Mouse (Mus musculus) hindbrain, embryonic 12.5 days (tissue): ENCODE results near the gene Psme4. TPM values are rescaled to one million over a fixed set of nuclear protein-coding genes. Genes with fewer than 3 reads are reported as not detected.

Experiments used
- ATAC-seq: fragments of 200-750 bp; cut with Nextera tagmentation; 2 replicates; pipeline ENCODE4 v1.8.0; 2017; ENCODE audit warnings: moderate TSS enrichment; ENCODE audit not compliant: low FRiP score
- H3K27ac ChIP-seq: fragments of 300-500 bp; sonication (generic); 2 replicates; pipeline ENCODE4 v1.5.1; 2016; ENCODE audit warnings: mild to moderate bottlenecking
- H3K27me3 ChIP-seq: fragments of 300-500 bp; sonication (generic); 2 replicates; pipeline ENCODE4 v1.6.1; 2016; ENCODE audit warnings: mild to moderate bottlenecking
- H3K36me3 ChIP-seq: fragments of 300-500 bp; sonication (generic); 2 replicates; pipeline ENCODE4 v1.6.1; 2016; ENCODE audit warnings: mild to moderate bottlenecking
- H3K4me1 ChIP-seq: fragments of 300-500 bp; sonication (generic); 2 replicates; pipeline ENCODE4 v1.6.1; 2016
- H3K4me2 ChIP-seq: fragments of 300-500 bp; sonication (generic); replicated peaks from 2 replicates; pipeline ENCODE4 v1.6.1; 2016; ENCODE audit warnings: mild to moderate bottlenecking
- H3K4me3 ChIP-seq: fragments of 300-500 bp; sonication (generic); 2 replicates; pipeline ENCODE4 v1.5.1; 2016; ENCODE audit warnings: mild to moderate bottlenecking
- H3K9ac ChIP-seq: fragments of 300-500 bp; sonication (generic); 2 replicates; pipeline ENCODE4 v1.6.1; 2016; ENCODE audit warnings: mild to moderate bottlenecking, moderate library complexity
- H3K9me3 ChIP-seq: fragments of 300-500 bp; sonication (generic); replicated peaks from 2 replicates; pipeline ENCODE4 v1.6.1; 2016; ENCODE audit warnings: mild to moderate bottlenecking
- WGBS: fragments of 180-500 bp; shearing (Covaris S2); methylation state at CpG from one replicate; pipeline ENCODE4 v1.1.7; 2016; 5-methylcytosine and 5-hydroxymethylcytosine counted together
- polyA plus RNA-seq: library from polyadenylated mRNA; unstranded; fragments of >200 nt; fragmentation: Nextera tagmentation; extraction: Ambion mirVana; gene quantifications from 2 replicates; pipeline ENCODE4 v1.2.1, GENCODE M21; 2016

Psme4 gene
- polyA plus RNA-seq, 1 experiment from 2014 or later, result 36.6 TPM

- Histone ChIP-seq H3K27me3 (no peaks in the 10 kb centered on the region), H3K27ac (no peak overlapping the region), H3K36me3 (no peaks in the 10 kb centered on the region), H3K9me3 (no peaks in the 10 kb centered on the region), H3K4me2 (no peak overlapping the region), H3K4me3 (no peak overlapping the region), H3K9ac (no peak overlapping the region), H3K4me1 (no peaks in the 10 kb centered on the region)
- WGBS, result 75% methylated on average over 1 of the region's 1 CpGs
- no peak for ATAC-seq
Measured at GRCm38 (mm10) chr11:30761891-30762290, 9.6 kb upstream of the Psme4 start.

GRCm38 (mm10) chr11:30765076-30765475, 6.5 kb upstream of the Psme4 start:
- WGBS, result 73% methylated on average over 1 of the region's 1 CpGs
- H3K27ac ChIP-seq, result no peak overlapping the region
- no peaks in the 10 kb centered on the region for H3K36me3 ChIP-seq
- H3K4me1 ChIP-seq, result no peaks in the 10 kb centered on the region
- H3K9me3 ChIP-seq, result no peaks in the 10 kb centered on the region
- no peak for ATAC-seq
- no peaks in the 10 kb centered on the region for H3K27me3 ChIP-seq
- no peak overlapping the region for H3K4me2 ChIP-seq
- H3K9ac ChIP-seq, result no peak overlapping the region
- no peak overlapping the region for H3K4me3 ChIP-seq

GRCm38 (mm10) chr11:30770817-30771216, 709 bp upstream of the Psme4 start:
- peak overlapping the region; percentile 99; the same call in 1 of the 2 replicates for H3K9ac ChIP-seq
- H3K9me3 ChIP-seq, result no peaks in the 10 kb centered on the region
- ATAC-seq, result no peak
- H3K4me3 ChIP-seq, result peak overlapping the region; percentile 99
- 82% methylated on average over 3 of the region's 3 CpGs for WGBS
- H3K27me3 ChIP-seq, result no peaks in the 10 kb centered on the region
- H3K4me2 ChIP-seq, result peak overlapping the region; percentile 68
- H3K27ac ChIP-seq, result no peak overlapping the region
- no peaks in the 10 kb centered on the region for H3K36me3 ChIP-seq
- peaks cover 17% of the 10 kb centered on the region for H3K4me1 ChIP-seq

- H3K9ac ChIP-seq, result peak overlapping the region; percentile 99
- peak overlapping the region; percentile 99 for H3K4me3 ChIP-seq
- H3K4me2 ChIP-seq, result peak overlapping the region; percentile 68
- H3K27me3 ChIP-seq, result no peaks in the 10 kb centered on the region
- no peaks in the 10 kb centered on the region for H3K36me3 ChIP-seq
- H3K27ac ChIP-seq, result peak overlapping the region; percentile 95
- H3K9me3 ChIP-seq, result no peaks in the 10 kb centered on the region
- under 1% methylated on average over 46 of the region's 64 CpGs for WGBS
- H3K4me1 ChIP-seq, result peaks cover 20% of the 10 kb centered on the region
- peak; percentile 85 for ATAC-seq
Measured at GRCm38 (mm10) chr11:30771904-30772581, 517 bp downstream of the Psme4 start.

GRCm38 (mm10) chr11:30772777-30773417, 1.4 kb downstream of the Psme4 start:
- Histone ChIP-seq H3K4me3 (peak overlapping the region; percentile 99), H3K36me3 (no peaks in the 10 kb centered on the region), H3K9ac (peak overlapping the region; percentile 99), H3K27ac (peak overlapping the region; percentile 95), H3K27me3 (no peaks in the 10 kb centered on the region), H3K4me2 (peak overlapping the region; percentile 68), H3K9me3 (no peaks in the 10 kb centered on the region), H3K4me1 (peaks cover 27% of the 10 kb centered on the region)
- 4% methylated on average over 21 of the region's 21 CpGs for WGBS
- no peak for ATAC-seq

- H3K9ac ChIP-seq, result no peak overlapping the region
- no peaks in the 10 kb centered on the region for H3K27me3 ChIP-seq
- H3K36me3 ChIP-seq, result no peaks in the 10 kb centered on the region
- H3K9me3 ChIP-seq, result no peaks in the 10 kb centered on the region
- no peak overlapping the region for H3K4me2 ChIP-seq
- ATAC-seq, result no peak
- H3K4me3 ChIP-seq, result no peak overlapping the region
- WGBS, result 96% methylated on average over 1 of the region's 1 CpGs
- peaks cover 27% of the 10 kb centered on the region for H3K4me1 ChIP-seq
- no peak overlapping the region for H3K27ac ChIP-seq
Measured at GRCm38 (mm10) chr11:30774638-30775037, 3.1 kb downstream of the Psme4 start.

- no peak for ATAC-seq
- WGBS, result 79% methylated on average over 4 of the region's 4 CpGs
- H3K4me3 ChIP-seq, result no peak overlapping the region
- H3K9ac ChIP-seq, result no peak overlapping the region
- no peak overlapping the region for H3K4me2 ChIP-seq
- no peaks in the 10 kb centered on the region for H3K27me3 ChIP-seq
- H3K36me3 ChIP-seq, result no peaks in the 10 kb centered on the region
- no peak overlapping the region for H3K27ac ChIP-seq
- H3K4me1 ChIP-seq, result peaks cover 27% of the 10 kb centered on the region
- H3K9me3 ChIP-seq, result no peaks in the 10 kb centered on the region
Measured at GRCm38 (mm10) chr11:30777498-30777897, 6.0 kb downstream of the Psme4 start.

GRCm38 (mm10) chr11:30780893-30781292, 9.4 kb downstream of the Psme4 start:
- Histone ChIP-seq H3K9me3 (no peaks in the 10 kb centered on the region), H3K9ac (no peak overlapping the region), H3K4me2 (no peak overlapping the region), H3K27ac (no peak overlapping the region), H3K27me3 (no peaks in the 10 kb centered on the region), H3K36me3 (no peaks in the 10 kb centered on the region), H3K4me3 (no peak overlapping the region), H3K4me1 (peaks cover 11% of the 10 kb centered on the region; the same call in 1 of the 2 replicates)
- WGBS, result 98% methylated on average over 2 of the region's 2 CpGs
- ATAC-seq, result no peak

- H3K4me1 ChIP-seq, result peaks cover 11% of the 10 kb centered on the region; the same call in 1 of the 2 replicates
- no peak overlapping the region for H3K4me2 ChIP-seq
- 57% methylated on average over 1 of the region's 1 CpGs for WGBS
- H3K36me3 ChIP-seq, result no peaks in the 10 kb centered on the region
- ATAC-seq, result no peak
- H3K9me3 ChIP-seq, result no peaks in the 10 kb centered on the region
- H3K9ac ChIP-seq, result no peak overlapping the region
- H3K27me3 ChIP-seq, result no peaks in the 10 kb centered on the region
- no peak overlapping the region for H3K27ac ChIP-seq
- no peak overlapping the region for H3K4me3 ChIP-seq
Measured at GRCm38 (mm10) chr11:30781612-30782011, 10.1 kb downstream of the Psme4 start.

GRCm38 (mm10) chr11:30785497-30785896, 14.0 kb downstream of the Psme4 start:
- H3K36me3 ChIP-seq, result no peaks in the 10 kb centered on the region
- H3K4me3 ChIP-seq, result no peak overlapping the region
- no peaks in the 10 kb centered on the region for H3K9me3 ChIP-seq
- H3K27ac ChIP-seq, result no peak overlapping the region
- no peak overlapping the region for H3K9ac ChIP-seq
- WGBS, result 68% methylated on average over 3 of the region's 3 CpGs
- ATAC-seq, result no peak
- H3K4me1 ChIP-seq, result no peaks in the 10 kb centered on the region
- no peaks in the 10 kb centered on the region for H3K27me3 ChIP-seq
- no peak overlapping the region for H3K4me2 ChIP-seq

GRCm38 (mm10) chr11:30786230-30786983, 14.9 kb downstream of the Psme4 start:
- H3K4me1 ChIP-seq, result no peaks in the 10 kb centered on the region
- ATAC-seq, result no peak
- 94% methylated on average over 7 of the region's 7 CpGs for WGBS

GRCm38 (mm10) chr11:30792680-30793079, 21.2 kb downstream of the Psme4 start:
- 91% methylated on average over 7 of the region's 7 CpGs for WGBS
- H3K9me3 ChIP-seq, result no peaks in the 10 kb centered on the region
- H3K4me2 ChIP-seq, result no peak overlapping the region
- H3K9ac ChIP-seq, result no peak overlapping the region
- no peaks in the 10 kb centered on the region for H3K27me3 ChIP-seq
- H3K36me3 ChIP-seq, result peaks cover 15% of the 10 kb centered on the region
- ATAC-seq, result no peak
- no peaks in the 10 kb centered on the region for H3K4me1 ChIP-seq
- no peak overlapping the region for H3K27ac ChIP-seq
- H3K4me3 ChIP-seq, result no peak overlapping the region

More at GRCm38 (mm10) chr11:30786230-30786983, 14.9 kb downstream of the Psme4 start:
- H3K27ac ChIP-seq, result no peak overlapping the region
- no peak overlapping the region for H3K4me2 ChIP-seq
- no peaks in the 10 kb centered on the region for H3K36me3 ChIP-seq
- H3K4me3 ChIP-seq, result no peak overlapping the region
- no peaks in the 10 kb centered on the region for H3K9me3 ChIP-seq
- H3K27me3 ChIP-seq, result no peaks in the 10 kb centered on the region
- no peak overlapping the region for H3K9ac ChIP-seq
